Mouse (Mus musculus): Measurements from ENCODE around the gene Olfr1497. TPM values are rescaled to one million over a fixed set of nuclear protein-coding genes. Genes with fewer than 3 reads are reported as not detected.
"Not testable (repeated sequence)": the region's sequence is repeated elsewhere in the genome, so short reads cannot be mapped to it uniquely, and the experiment has no call there.

Olfr1497 gene
- not detected in 2 replicates for polyA plus RNA-seq (2015; fragmentation: Nextera tagmentation; extraction: Ambion mirVana)

DNA sequence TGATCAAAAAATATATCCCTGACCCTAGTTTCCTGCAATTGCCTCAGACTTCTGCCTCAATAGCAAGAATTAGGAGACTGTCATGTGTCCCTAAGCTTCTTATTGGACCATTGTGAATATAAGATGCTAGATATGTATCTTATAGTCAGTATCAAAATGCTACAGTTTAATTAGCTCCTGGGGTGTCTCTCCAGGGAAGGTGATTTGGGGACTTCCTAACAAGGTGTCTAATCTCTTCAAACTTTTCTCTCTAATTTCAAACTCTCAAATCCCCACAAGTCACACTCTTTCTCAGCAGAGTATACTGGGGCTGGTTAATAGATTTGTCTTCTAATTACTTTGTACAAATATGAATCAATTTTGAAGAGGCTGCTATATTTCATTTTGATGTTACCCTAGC is at the start of gene Olfr1497:
Gene Olfr1497, minus strand, starts transcription at position 101 of the 400 bp plus-strand sequence.
- Histone ChIP-seq H3K4me1 (no peaks in the 10 kb centered on the region), H3K9ac (no peak within 1 kb of the TSS)
- ATAC-seq (ENCODE audit: borderline replicate concordance, extremely low read depth, low FRiP score, low TSS enrichment): no peak

DNA sequence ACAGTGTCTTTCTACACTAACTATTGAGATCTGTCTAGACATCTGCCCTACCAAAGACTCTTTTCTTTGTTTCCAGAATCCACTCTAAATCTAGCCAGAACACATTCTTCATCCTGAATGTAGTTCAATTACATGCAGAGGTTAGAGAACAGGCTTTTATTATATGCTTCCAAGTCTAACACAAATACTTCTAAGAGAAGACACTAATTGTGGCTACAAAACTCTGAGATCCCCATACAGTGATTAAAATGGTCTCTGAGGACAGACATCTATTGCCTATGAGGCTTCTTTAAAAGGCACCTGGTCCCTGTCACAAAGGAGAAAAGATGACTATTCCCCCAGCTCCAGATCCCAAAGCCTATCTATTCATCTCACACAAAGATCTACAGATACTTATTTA is 32.4 kb upstream of the Olfr1497 start, which contains the start of gene Olfr1500:
Gene Olfr1500, minus strand, starts transcription at position 101 of the 400 bp plus-strand sequence.
- Histone ChIP-seq H3K4me2 (no peak within 1 kb of the TSS), H3K9me3 (no peaks in the 10 kb centered on the region), H3K27me3 (no peaks in the 10 kb centered on the region), H3K4me3 (no peak within 1 kb of the TSS), H3K9ac (no peak within 1 kb of the TSS), H3K27ac (no peak within 1 kb of the TSS), H3K4me1 (no peaks in the 10 kb centered on the region), H3K36me3 (no peaks in the 10 kb centered on the region)
- no peak for ATAC-seq (ENCODE audit: borderline replicate concordance, extremely low read depth, low FRiP score, low TSS enrichment)

More for the DNA sequence above, at the start of gene Olfr1497:
- Histone ChIP-seq H3K4me3 (no peak within 1 kb of the TSS), H3K36me3 (no peaks in the 10 kb centered on the region), H3K27ac (no peak within 1 kb of the TSS), H3K27me3 (no peaks in the 10 kb centered on the region), H3K4me2 (no peak within 1 kb of the TSS), H3K9me3 (no peaks in the 10 kb centered on the region)

DNA sequence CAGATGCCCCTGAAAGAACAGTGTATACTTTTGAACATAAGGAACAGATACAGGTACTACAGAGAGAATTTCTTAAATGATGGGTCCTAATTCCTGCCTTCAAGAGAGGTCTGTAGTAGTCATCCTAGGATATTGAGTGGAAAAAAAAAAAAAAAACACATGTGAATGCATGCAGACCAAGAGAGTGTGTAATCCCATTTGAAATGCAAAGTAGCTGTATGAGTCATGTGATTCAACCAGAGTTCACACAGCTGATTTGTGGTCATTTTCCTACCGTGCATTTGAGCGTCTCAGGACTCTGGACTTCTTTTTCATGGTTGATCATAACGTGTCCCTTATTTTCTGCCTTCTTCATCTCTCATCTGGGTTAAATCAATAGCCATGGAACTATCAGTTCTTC is 30.4 kb upstream of the Olfr1497 start:
- 80% methylated on average over 3 of the region's 3 CpGs for WGBS
- Histone ChIP-seq H3K27me3 (no peaks in the 10 kb centered on the region), H3K9me3 (no peaks in the 10 kb centered on the region), H3K4me2 (no peak overlapping the region), H3K4me1 (no peaks in the 10 kb centered on the region), H3K9ac (no peak overlapping the region), H3K4me3 (no peak overlapping the region), H3K36me3 (no peaks in the 10 kb centered on the region), H3K27ac (no peak overlapping the region)
- ATAC-seq (ENCODE audit: borderline replicate concordance, extremely low read depth, low FRiP score, low TSS enrichment): no peak

DNA sequence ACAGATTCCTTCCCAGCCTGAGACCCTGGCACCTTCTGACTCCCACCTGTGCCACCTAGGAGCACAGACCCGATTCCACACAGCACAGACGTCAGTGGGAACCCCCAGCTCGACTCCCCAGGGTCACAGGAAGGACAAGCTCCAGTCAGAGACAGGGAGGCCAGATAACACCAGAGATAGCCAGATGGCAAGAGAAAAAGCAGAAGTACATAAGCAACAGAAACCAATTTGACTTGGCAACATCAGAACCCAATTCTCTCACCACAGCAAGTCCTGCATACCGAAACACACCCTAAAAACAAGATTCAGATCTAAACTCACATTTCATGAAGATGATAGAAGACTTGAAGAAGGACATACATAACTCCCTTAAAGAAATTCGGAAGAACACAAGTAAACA is 22.8 kb upstream of the Olfr1497 start:
- WGBS: 47% methylated on average over 5 of the region's 5 CpGs
- no peak for ATAC-seq (ENCODE audit: borderline replicate concordance, extremely low read depth, low FRiP score, low TSS enrichment)
- Histone ChIP-seq H3K36me3 (no peaks in the 10 kb centered on the region), H3K27ac (no peak overlapping the region), H3K4me3 (no peak overlapping the region), H3K9ac (no peak overlapping the region), H3K9me3 (no peaks in the 10 kb centered on the region), H3K4me2 (no peak overlapping the region), H3K27me3 (no peaks in the 10 kb centered on the region), H3K4me1 (no peaks in the 10 kb centered on the region)

DNA sequence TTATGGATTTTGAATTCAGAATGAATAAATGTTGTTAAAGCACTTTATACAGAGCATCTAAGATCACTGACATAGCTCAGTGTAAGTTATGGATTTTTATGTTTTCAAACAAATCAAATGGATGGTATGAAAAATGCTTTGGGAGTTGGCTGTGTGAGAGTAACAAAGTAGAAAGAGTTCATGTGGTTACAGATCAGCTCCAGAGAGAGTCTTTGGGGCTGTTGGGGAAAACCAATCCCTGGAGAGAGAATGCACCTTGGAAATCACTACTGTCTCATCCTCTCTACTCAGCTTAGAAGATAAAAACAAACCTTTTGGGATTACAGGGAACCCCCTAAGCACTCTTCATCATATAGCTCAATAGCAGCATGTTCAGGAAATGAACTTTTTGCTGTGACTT is 21.3 kb upstream of the Olfr1497 start, which contains the start of gene Olfr1499:
Gene Olfr1499, minus strand, starts transcription at position 101 of the 400 bp plus-strand sequence.
- H3K4me3 ChIP-seq: no peak within 1 kb of the TSS
- H3K27me3 ChIP-seq: no peaks in the 10 kb centered on the region
- no peak within 1 kb of the TSS for H3K9ac ChIP-seq
- H3K36me3 ChIP-seq: no peaks in the 10 kb centered on the region
- no peak for ATAC-seq (ENCODE audit: borderline replicate concordance, extremely low read depth, low FRiP score, low TSS enrichment)
- no peaks in the 10 kb centered on the region for H3K9me3 ChIP-seq
- H3K27ac ChIP-seq: no peak within 1 kb of the TSS
- H3K4me1 ChIP-seq: no peaks in the 10 kb centered on the region
- no peak within 1 kb of the TSS for H3K4me2 ChIP-seq

DNA sequence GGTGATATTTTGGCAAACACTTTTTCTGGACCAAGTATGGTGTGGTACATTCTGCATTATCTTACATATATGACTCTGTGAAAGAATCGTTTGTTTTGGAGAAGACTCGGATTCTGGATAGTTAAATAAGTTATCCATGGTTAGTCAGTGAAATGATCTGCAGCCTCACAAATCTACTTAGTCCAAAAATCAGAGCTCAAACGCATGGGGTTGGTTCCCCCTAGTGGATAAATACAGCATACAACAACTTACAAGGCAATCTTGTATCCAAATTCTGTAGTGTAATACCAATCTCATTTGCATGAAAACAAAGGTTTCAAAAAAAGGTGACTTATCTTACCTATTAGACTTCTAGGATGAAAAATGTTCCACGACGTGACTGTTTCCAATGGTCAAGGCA is 20.8 kb upstream of the Olfr1497 start:
- Histone ChIP-seq H3K4me1 (no peaks in the 10 kb centered on the region), H3K27ac (no peak overlapping the region), H3K4me3 (no peak overlapping the region), H3K9me3 (no peaks in the 10 kb centered on the region), H3K9ac (no peak overlapping the region), H3K36me3 (no peaks in the 10 kb centered on the region), H3K4me2 (no peak overlapping the region), H3K27me3 (no peaks in the 10 kb centered on the region)
- no peak for ATAC-seq (ENCODE audit: borderline replicate concordance, extremely low read depth, low FRiP score, low TSS enrichment)
- 36% methylated on average over 5 of the region's 5 CpGs for WGBS

DNA sequence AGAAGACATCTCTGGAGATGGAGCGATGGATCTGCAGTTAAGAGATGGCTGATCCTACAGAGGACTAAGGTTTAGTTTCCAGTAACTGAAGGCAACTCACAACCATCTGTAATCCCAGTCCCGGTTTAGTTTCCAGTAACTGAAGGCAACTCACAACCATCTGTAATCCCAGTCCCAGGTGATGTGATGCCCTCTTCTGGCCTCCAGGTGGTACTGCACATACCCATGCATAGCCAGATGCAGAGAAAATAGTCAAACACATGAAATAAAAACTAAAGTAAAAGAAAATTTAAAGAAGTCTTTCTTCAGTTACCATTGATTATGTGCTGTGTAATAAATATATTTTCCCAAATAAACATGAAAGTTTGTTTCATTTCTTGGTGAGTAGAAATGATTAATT is 14.8 kb upstream of the Olfr1497 start:
- no peak for ATAC-seq (ENCODE audit: borderline replicate concordance, extremely low read depth, low FRiP score, low TSS enrichment)
- Histone ChIP-seq H3K4me1 (no peaks in the 10 kb centered on the region), H3K4me2 (no peak overlapping the region), H3K27ac (no peak overlapping the region), H3K9ac (no peak overlapping the region), H3K9me3 (no peaks in the 10 kb centered on the region), H3K4me3 (no peak overlapping the region), H3K27me3 (no peaks in the 10 kb centered on the region), H3K36me3 (no peaks in the 10 kb centered on the region)
- 50% methylated on average over 2 of the region's 2 CpGs for WGBS

DNA sequence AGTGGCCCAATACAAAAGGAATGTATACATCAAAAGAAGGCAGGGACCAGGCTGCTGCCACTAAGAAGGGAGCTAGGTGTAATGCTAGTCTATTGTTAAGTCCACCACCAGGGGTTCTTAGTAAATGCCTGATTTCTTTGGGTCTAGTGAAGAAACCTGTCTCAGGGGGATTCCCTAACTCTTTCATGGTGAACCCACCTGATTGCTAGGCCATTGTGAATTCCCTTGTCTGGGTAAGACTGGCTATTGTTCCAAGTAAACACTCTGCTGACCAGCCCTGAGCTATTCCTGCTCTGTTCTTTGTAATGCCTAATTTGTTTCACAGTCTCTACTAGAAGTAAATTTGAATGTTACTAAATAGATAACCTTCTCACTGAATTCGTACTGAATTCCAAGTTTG is 7.5 kb upstream of the Olfr1497 start:
- H3K27ac ChIP-seq; H3K4me3 ChIP-seq; H3K27me3 ChIP-seq; ATAC-seq (ENCODE audit: borderline replicate concordance, extremely low read depth, low FRiP score, low TSS enrichment); H3K36me3 ChIP-seq; H3K4me2 ChIP-seq; H3K9ac ChIP-seq; H3K4me1 ChIP-seq; H3K9me3 ChIP-seq: not testable (repeated sequence)
- WGBS: 53% methylated on average over 1 of the region's 1 CpGs

DNA sequence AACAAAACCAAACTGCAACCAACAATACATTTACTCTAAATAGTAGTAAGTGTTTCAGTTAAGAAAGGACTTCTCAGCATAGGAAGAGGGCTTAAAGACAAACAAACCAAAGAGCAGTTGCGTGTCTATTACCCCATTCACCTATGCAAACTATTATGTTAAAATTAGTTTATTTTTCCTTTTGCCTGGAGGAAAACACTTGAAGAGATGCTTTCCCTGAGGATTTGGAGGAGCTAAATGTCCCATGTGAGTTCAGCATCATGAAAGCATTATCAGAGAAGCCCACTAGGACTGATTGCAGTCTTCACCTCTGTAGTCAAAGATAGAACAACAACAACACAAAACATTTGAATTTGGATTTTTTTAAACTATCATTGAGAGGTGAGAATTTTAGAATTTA is 20.4 kb downstream of the Olfr1497 start, which contains the start of gene Olfr1496:
Gene Olfr1496, plus strand, starts transcription at position 301 of the 400 bp plus-strand sequence.
- Histone ChIP-seq H3K36me3 (no peaks in the 10 kb centered on the region), H3K4me2 (no peak within 1 kb of the TSS), H3K9me3 (no peaks in the 10 kb centered on the region), H3K27me3 (no peaks in the 10 kb centered on the region), H3K4me3 (no peak within 1 kb of the TSS), H3K4me1 (no peaks in the 10 kb centered on the region), H3K9ac (no peak within 1 kb of the TSS), H3K27ac (no peak within 1 kb of the TSS)
- WGBS: 77% methylated on average over 1 of the region's 1 CpGs
- no peak for ATAC-seq (ENCODE audit: borderline replicate concordance, extremely low read depth, low FRiP score, low TSS enrichment)

DNA sequence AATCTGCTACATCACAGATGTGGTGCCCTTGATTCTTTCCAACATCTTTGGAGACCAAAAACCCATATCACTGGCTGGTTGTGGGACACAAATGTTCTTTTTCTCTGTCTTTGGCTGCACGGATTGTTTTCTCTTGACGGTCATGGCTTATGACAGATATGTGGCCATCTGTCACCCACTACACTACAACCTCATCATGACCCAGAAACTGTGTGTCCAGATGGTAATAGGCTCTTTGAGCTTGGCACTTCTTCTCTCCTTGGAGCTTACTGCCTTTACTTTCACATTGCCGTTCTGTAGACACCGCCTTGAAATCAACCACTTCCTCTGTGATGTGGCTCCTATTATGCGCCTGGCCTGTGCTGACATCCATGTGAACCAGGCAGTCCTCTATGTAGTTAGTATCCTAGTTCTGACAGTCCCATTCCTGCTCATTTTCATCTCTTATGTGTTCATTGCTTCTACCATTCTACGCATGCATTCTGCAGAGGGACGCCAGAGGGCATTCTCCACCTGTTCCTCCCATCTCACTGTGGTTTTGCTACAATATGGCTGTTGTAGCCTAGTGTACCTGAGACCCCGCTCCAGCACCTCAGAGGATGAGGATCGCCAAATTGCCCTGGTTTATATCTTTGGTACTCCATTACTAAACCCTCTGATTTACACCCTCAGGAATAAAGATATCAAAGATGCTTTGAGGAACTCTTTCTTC is 29.3 kb downstream of the Olfr1497 start:
- WGBS: 86% methylated on average over 9 of the region's 9 CpGs

DNA sequence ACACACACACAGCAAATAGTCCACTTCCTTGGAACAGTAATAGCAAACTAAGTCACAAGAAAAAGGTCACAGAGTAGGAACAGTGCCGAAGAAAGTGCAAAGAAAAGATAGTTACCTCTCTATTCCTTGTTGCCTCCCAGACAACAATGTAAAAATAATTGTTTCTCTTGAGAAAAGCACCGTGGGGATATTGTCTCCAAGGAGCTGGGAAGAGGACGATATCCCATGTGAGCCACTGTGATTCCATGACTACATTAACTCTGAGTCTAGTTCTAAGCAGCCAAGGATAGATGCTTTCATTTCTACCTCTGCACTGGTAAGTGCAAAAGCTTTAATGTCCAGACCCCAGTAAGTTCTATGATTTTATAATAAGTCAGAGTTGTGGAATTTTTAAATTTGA is 33.7 kb downstream of the Olfr1497 start, which contains the start of gene Olfr1495:
Gene Olfr1495, plus strand, starts transcription at position 301 of the 400 bp plus-strand sequence.
- Histone ChIP-seq H3K4me2 (no peak within 1 kb of the TSS), H3K9me3 (no peaks in the 10 kb centered on the region), H3K36me3 (no peaks in the 10 kb centered on the region), H3K27me3 (no peaks in the 10 kb centered on the region), H3K4me1 (no peaks in the 10 kb centered on the region), H3K9ac (no peak within 1 kb of the TSS), H3K4me3 (no peak within 1 kb of the TSS), H3K27ac (no peak within 1 kb of the TSS)
- no peak for ATAC-seq (ENCODE audit: borderline replicate concordance, extremely low read depth, low FRiP score, low TSS enrichment)
- 83% methylated on average over 3 of the region's 3 CpGs for WGBS

More for the DNA sequence above, 29.3 kb downstream of the Olfr1497 start:
- Histone ChIP-seq H3K36me3 (no peaks in the 10 kb centered on the region), H3K4me2 (no peak overlapping the region), H3K9ac (no peak overlapping the region), H3K4me1 (no peaks in the 10 kb centered on the region), H3K9me3 (no peaks in the 10 kb centered on the region), H3K27me3 (no peaks in the 10 kb centered on the region), H3K4me3 (no peak overlapping the region), H3K27ac (no peak overlapping the region)
- ATAC-seq (ENCODE audit: borderline replicate concordance, extremely low read depth, low FRiP score, low TSS enrichment): no peak

DNA sequence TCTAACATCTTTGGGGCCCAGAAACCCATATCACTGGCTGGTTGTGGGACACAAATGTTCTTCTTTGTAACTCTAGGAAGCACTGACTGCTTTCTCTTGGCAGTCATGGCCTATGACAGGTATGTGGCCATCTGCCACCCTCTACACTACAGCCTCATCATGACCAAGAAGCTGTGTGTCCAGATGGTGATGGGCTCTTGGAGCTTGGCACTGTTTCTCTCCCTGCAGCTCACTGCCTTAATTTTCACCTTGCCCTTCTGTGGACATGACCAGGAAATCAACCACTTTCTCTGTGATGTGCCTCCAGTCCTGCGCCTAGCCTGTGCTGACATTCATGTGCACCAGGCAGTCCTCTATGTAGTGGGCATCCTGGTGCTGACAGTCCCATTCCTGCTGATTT is 48.6 kb downstream of the Olfr1497 start:
- WGBS: 71% methylated on average over 1 of the region's 1 CpGs
- H3K27ac ChIP-seq: no peak overlapping the region
- H3K4me3 ChIP-seq: no peak overlapping the region
- H3K4me2 ChIP-seq: no peak overlapping the region
- no peaks in the 10 kb centered on the region for H3K4me1 ChIP-seq
- ATAC-seq (ENCODE audit: borderline replicate concordance, extremely low read depth, low FRiP score, low TSS enrichment): no peak
- H3K36me3 ChIP-seq: no peaks in the 10 kb centered on the region
- H3K9ac ChIP-seq: no peak overlapping the region
- no peaks in the 10 kb centered on the region for H3K9me3 ChIP-seq
- H3K27me3 ChIP-seq: no peaks in the 10 kb centered on the region

All from lung, embryonic 15.5 days (tissue).